Mouse (Mus musculus): ENCODE results near the gene Obsl1. TPM values are rescaled to one million over a fixed set of nuclear protein-coding genes. Genes with fewer than 3 reads are reported as not detected.

Gene Obsl1
- 40.7 and 45.9 TPM in 2 replicates for total RNA-seq (2014; rRNA removed)
- polyA plus RNA-seq (2015; fragmentation: Nextera tagmentation; extraction: Ambion mirVana), result 24.2 TPM in 2 replicates

- H3K4me1 ChIP-seq (ENCODE audit: insufficient read depth, low read length), result peaks cover 4% of the 10 kb centered on the region; the same call in 1 of the 2 replicates
- H3K9ac ChIP-seq (replicated peaks; ENCODE audit: low read length, poor library complexity, severe bottlenecking), result peak within 1 kb of the TSS; percentile 93
- H3K4me3 ChIP-seq (ENCODE audit: low read depth, low read length), result peak within 1 kb of the TSS; percentile 81
- H3K27ac ChIP-seq (ENCODE audit: low read depth, low read length), result peak within 1 kb of the TSS; percentile 92
- under 1% methylated on average over 62 of the region's 65 CpGs for WGBS
- no peaks in the 10 kb centered on the region for H3K9me3 ChIP-seq (ENCODE audit: low read length)
- peaks cover 7% of the 10 kb centered on the region; the same call in 1 of the 2 replicates for H3K36me3 ChIP-seq (ENCODE audit: insufficient read depth, low read length)
- ATAC-seq (ENCODE audit: low FRiP score) (peak; percentile 56), DNase-seq (ENCODE audit: low spot score) (peak; percentile 75)
- peak within 1 kb of the TSS; percentile 88 for H3K4me2 ChIP-seq (ENCODE audit: low read depth, low read length, poor library complexity, severe bottlenecking)
- H3K27me3 ChIP-seq (ENCODE audit: insufficient read depth, low read length), result no peaks in the 10 kb centered on the region
- TF ChIP-seq CTCF (IDR thresholded peaks at IDR 0.05), result no peak
Observed at GRCm38 (mm10) chr1:75505956-75506831, at the start of gene Obsl1. Gene Obsl1 (minus strand): TSS chr1:75506452.

GRCm38 (mm10) chr1:75555680-75556079, 49.4 kb upstream of the Obsl1 start:
- Histone ChIP-seq H3K4me3 (ENCODE audit: low read depth, low read length) (no peak overlapping the region), H3K36me3 (ENCODE audit: insufficient read depth, low read length) (peaks cover 68% of the 10 kb centered on the region), H3K27me3 (ENCODE audit: insufficient read depth, low read length) (no peaks in the 10 kb centered on the region), H3K4me1 (ENCODE audit: insufficient read depth, low read length) (peaks cover 2% of the 10 kb centered on the region; the same call in 1 of the 2 replicates), H3K9ac (replicated peaks; ENCODE audit: low read length, poor library complexity, severe bottlenecking) (no peak overlapping the region), H3K9me3 (ENCODE audit: low read length) (no peaks in the 10 kb centered on the region), H3K27ac (ENCODE audit: low read depth, low read length) (no peak overlapping the region), H3K4me2 (ENCODE audit: low read depth, low read length, poor library complexity, severe bottlenecking) (no peak overlapping the region)
- ATAC-seq (ENCODE audit: low FRiP score), result no peak
- TF ChIP-seq CTCF (IDR thresholded peaks at IDR 0.05), result no peak
- no peak for DNase-seq (ENCODE audit: low spot score)
- WGBS, result 91% methylated on average over 7 of the region's 7 CpGs

GRCm38 (mm10) chr1:75550586-75550985, 44.3 kb upstream of the Obsl1 start:
- Histone ChIP-seq H3K9ac (replicated peaks; ENCODE audit: low read length, poor library complexity, severe bottlenecking) (no peak overlapping the region), H3K4me1 (ENCODE audit: insufficient read depth, low read length) (peaks cover 14% of the 10 kb centered on the region), H3K27me3 (ENCODE audit: insufficient read depth, low read length) (no peaks in the 10 kb centered on the region), H3K4me2 (ENCODE audit: low read depth, low read length, poor library complexity, severe bottlenecking) (no peak overlapping the region), H3K9me3 (ENCODE audit: low read length) (no peaks in the 10 kb centered on the region), H3K4me3 (ENCODE audit: low read depth, low read length) (no peak overlapping the region), H3K36me3 (ENCODE audit: insufficient read depth, low read length) (peaks cover 66% of the 10 kb centered on the region), H3K27ac (ENCODE audit: low read depth, low read length) (no peak overlapping the region)
- DNase-seq (ENCODE audit: low spot score) (no peak), ATAC-seq (ENCODE audit: low FRiP score) (no peak)
- no peak for TF ChIP-seq CTCF (IDR thresholded peaks at IDR 0.05)
- 92% methylated on average over 15 of the region's 15 CpGs for WGBS

- ATAC-seq (ENCODE audit: low FRiP score) (no peak), DNase-seq (ENCODE audit: low spot score) (no peak)
- H3K9me3 ChIP-seq (ENCODE audit: low read length), result no peaks in the 10 kb centered on the region
- H3K9ac ChIP-seq (replicated peaks; ENCODE audit: low read length, poor library complexity, severe bottlenecking), result no peak overlapping the region
- H3K4me1 ChIP-seq (ENCODE audit: insufficient read depth, low read length), result peaks cover 17% of the 10 kb centered on the region
- H3K36me3 ChIP-seq (ENCODE audit: insufficient read depth, low read length), result peaks cover 56% of the 10 kb centered on the region
- 86% methylated on average over 17 of the region's 17 CpGs for WGBS
- no peak overlapping the region for H3K4me3 ChIP-seq (ENCODE audit: low read depth, low read length)
- no peak for TF ChIP-seq CTCF (IDR thresholded peaks at IDR 0.05)
- no peak overlapping the region for H3K27ac ChIP-seq (ENCODE audit: low read depth, low read length)
- H3K4me2 ChIP-seq (ENCODE audit: low read depth, low read length, poor library complexity, severe bottlenecking), result no peak overlapping the region
- H3K27me3 ChIP-seq (ENCODE audit: insufficient read depth, low read length), result no peaks in the 10 kb centered on the region
Observed at GRCm38 (mm10) chr1:75549289-75550279, 43.3 kb upstream of the Obsl1 start.

GRCm38 (mm10) chr1:75548871-75549270, 42.6 kb upstream of the Obsl1 start:
- H3K4me1 ChIP-seq (ENCODE audit: insufficient read depth, low read length), result peaks cover 17% of the 10 kb centered on the region
- TF ChIP-seq CTCF (IDR thresholded peaks at IDR 0.05), result no peak
- WGBS, result 91% methylated on average over 17 of the region's 17 CpGs

More at GRCm38 (mm10) chr1:75548871-75549270, 42.6 kb upstream of the Obsl1 start:
- Histone ChIP-seq H3K9ac (replicated peaks; ENCODE audit: low read length, poor library complexity, severe bottlenecking) (no peak overlapping the region), H3K4me2 (ENCODE audit: low read depth, low read length, poor library complexity, severe bottlenecking) (no peak overlapping the region), H3K27ac (ENCODE audit: low read depth, low read length) (no peak overlapping the region), H3K36me3 (ENCODE audit: insufficient read depth, low read length) (peaks cover 49% of the 10 kb centered on the region), H3K9me3 (ENCODE audit: low read length) (no peaks in the 10 kb centered on the region), H3K4me3 (ENCODE audit: low read depth, low read length) (no peak overlapping the region), H3K27me3 (ENCODE audit: insufficient read depth, low read length) (no peaks in the 10 kb centered on the region)
- ATAC-seq (ENCODE audit: low FRiP score), result no peak
- DNase-seq (ENCODE audit: low spot score), result no peak

Measured in midbrain, postnatal 0 days (tissue).